Mouse (Mus musculus) liver, embryonic 12.5 days (tissue): ENCODE data around the gene Jph2. TPM values are rescaled to one million over a fixed set of nuclear protein-coding genes. Genes with fewer than 3 reads are reported as not detected.

ENCODE experiments used
- ATAC-seq: fragments of 200-750 bp; cut with Nextera tagmentation; 2 replicates; pipeline ENCODE4 v1.8.0; 2017; ENCODE audit warnings: moderate number of reproducible peaks, mild to moderate bottlenecking, moderate library complexity
- H3K27ac ChIP-seq: fragments of 300-500 bp; sonication (generic); 2 replicates; pipeline ENCODE4 v1.5.1; 2016; ENCODE audit warnings: mild to moderate bottlenecking
- H3K27me3 ChIP-seq: fragments of 300-500 bp; sonication (generic); replicated peaks from 2 replicates; pipeline ENCODE4 v1.6.1; 2016; ENCODE audit warnings: mild to moderate bottlenecking, moderate library complexity
- H3K36me3 ChIP-seq: fragments of 300-500 bp; sonication (generic); 2 replicates; pipeline ENCODE4 v1.6.1; 2016; ENCODE audit warnings: mild to moderate bottlenecking, moderate library complexity
- H3K4me1 ChIP-seq: fragments of 300-500 bp; sonication (generic); 2 replicates; pipeline ENCODE4 v1.6.1; 2016
- H3K4me2 ChIP-seq: fragments of 300-500 bp; sonication (generic); 2 replicates; pipeline ENCODE4 v1.6.1; 2016; ENCODE audit warnings: mild to moderate bottlenecking, moderate library complexity
- H3K4me3 ChIP-seq: fragments of 300-500 bp; sonication (generic); 2 replicates; pipeline ENCODE4 v1.5.1; 2016; ENCODE audit warnings: mild to moderate bottlenecking, moderate library complexity
- H3K9ac ChIP-seq: fragments of 300-500 bp; sonication (generic); 2 replicates; pipeline ENCODE4 v1.6.1; 2016; ENCODE audit warnings: mild to moderate bottlenecking, moderate library complexity
- H3K9me3 ChIP-seq: fragments of 300-500 bp; sonication (generic); replicated peaks from 2 replicates; pipeline ENCODE4 v1.6.1; 2016; ENCODE audit warnings: mild to moderate bottlenecking, moderate library complexity
- WGBS: fragments of 180-500 bp; shearing (Covaris S2); methylation state at CpG from one replicate; pipeline ENCODE4 v1.1.7; 2016; ENCODE audit not compliant: insufficient replicate concordance; 5-methylcytosine and 5-hydroxymethylcytosine counted together
- polyA plus RNA-seq: library from polyadenylated mRNA; unstranded; fragments of >200 nt; fragmentation: Nextera tagmentation; extraction: Ambion mirVana; gene quantifications from 2 replicates; pipeline ENCODE4 v1.2.1, GENCODE M21; 2016

The Jph2 gene
- polyA plus RNA-seq, 1 experiment from 2014 or later = 0.12 TPM

DNA sequence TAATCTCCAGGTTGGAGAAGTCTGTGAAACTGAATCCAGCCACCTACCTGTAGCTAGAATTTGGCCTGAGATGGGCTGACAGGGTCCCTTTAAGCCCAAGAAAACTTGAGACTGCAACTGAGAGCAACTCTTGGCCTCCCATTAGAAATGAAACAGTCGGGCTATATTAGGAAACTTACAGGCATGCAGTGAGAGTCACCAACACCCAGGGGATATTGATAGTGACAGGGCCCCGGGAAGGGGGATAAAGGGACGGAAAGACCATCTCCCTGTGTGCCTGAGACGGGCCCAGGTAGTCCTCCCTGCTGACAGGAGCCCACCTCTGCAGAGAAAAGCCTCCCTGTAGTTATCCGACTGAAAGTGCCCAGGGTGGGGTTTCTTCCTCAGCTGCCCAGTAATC lies 18.4 kb downstream of the Jph2 start:
- Histone ChIP-seq H3K4me1 (no peaks in the 10 kb centered on the region), H3K36me3 (no peaks in the 10 kb centered on the region), H3K4me2 (no peak overlapping the region), H3K27ac (no peak overlapping the region), H3K4me3 (no peak overlapping the region), H3K27me3 (peaks cover 80% of the 10 kb centered on the region), H3K9me3 (no peaks in the 10 kb centered on the region), H3K9ac (no peak overlapping the region)
- ATAC-seq = no peak
- WGBS = 52% methylated on average over 5 of the region's 5 CpGs

DNA sequence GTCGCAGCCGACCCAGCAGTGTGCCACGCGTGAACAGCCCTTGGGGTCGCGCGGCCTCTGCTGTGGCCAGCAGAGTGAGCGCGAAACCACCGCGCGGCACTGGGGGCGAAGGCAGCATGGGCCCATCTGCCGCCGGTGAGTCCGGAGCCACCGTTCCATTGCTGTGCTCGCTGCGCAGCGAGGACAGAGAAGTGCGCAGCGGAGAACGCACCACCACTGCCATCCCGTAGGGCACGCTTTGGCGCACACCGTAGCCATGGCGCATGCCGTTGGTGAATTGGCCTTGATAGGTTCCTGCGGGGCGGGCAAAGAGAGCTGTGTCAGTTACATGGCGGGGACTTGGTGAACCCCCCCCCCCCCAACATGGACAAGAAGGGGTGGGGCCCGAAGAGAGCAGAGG lies 21.7 kb downstream of the Jph2 start:
- Histone ChIP-seq H3K9me3 (no peaks in the 10 kb centered on the region), H3K27me3 (peaks cover 74% of the 10 kb centered on the region), H3K27ac (no peak overlapping the region), H3K4me1 (no peaks in the 10 kb centered on the region), H3K36me3 (no peaks in the 10 kb centered on the region), H3K4me3 (no peak overlapping the region), H3K9ac (no peak overlapping the region), H3K4me2 (no peak overlapping the region)
- WGBS = 30% methylated on average over 33 of the region's 33 CpGs
- no peak for ATAC-seq

- no peaks in the 10 kb centered on the region for H3K36me3 ChIP-seq
- no peaks in the 10 kb centered on the region for H3K9me3 ChIP-seq
- no peak for ATAC-seq
- no peak overlapping the region for H3K9ac ChIP-seq
- peaks cover 69% of the 10 kb centered on the region for H3K27me3 ChIP-seq
- H3K4me1 ChIP-seq = no peaks in the 10 kb centered on the region
- no peak overlapping the region for H3K4me2 ChIP-seq
- no peak overlapping the region for H3K27ac ChIP-seq
- 30% methylated on average over 35 of the region's 35 CpGs for WGBS
- H3K4me3 ChIP-seq = no peak overlapping the region
Observed at GRCm38 (mm10) chr2:163375468-163375867, 22.3 kb downstream of the Jph2 start.

- Histone ChIP-seq H3K4me1 (no peaks in the 10 kb centered on the region), H3K4me2 (no peak overlapping the region), H3K36me3 (no peaks in the 10 kb centered on the region), H3K9ac (no peak overlapping the region), H3K9me3 (no peaks in the 10 kb centered on the region), H3K4me3 (no peak overlapping the region), H3K27me3 (peaks cover 59% of the 10 kb centered on the region), H3K27ac (no peak overlapping the region)
- 57% methylated on average over 1 of the region's 1 CpGs for WGBS
- no peak for ATAC-seq
Observed at GRCm38 (mm10) chr2:163372627-163373026, 25.2 kb downstream of the Jph2 start.

DNA sequence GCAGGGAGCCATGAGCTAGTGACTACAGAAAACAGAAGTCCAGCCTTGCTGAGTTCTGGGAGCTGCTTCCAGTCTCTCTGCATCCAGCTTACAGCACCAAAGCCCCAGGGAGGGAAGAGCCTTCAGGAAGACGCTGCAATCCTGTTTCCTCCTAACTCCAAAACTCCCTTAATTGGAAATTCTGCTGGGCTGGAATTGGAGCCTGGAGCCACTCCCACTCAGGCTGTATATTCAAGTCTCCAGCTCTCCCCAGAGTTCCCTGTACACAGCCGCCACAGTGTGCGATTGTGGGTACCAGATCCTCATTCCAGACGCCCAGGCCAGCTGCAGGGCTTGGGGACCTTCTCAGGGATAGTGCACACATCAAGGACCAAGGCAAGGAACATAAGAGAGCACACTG lies 27.6 kb downstream of the Jph2 start:
- WGBS = 48% methylated on average over 4 of the region's 4 CpGs
- H3K36me3 ChIP-seq = no peaks in the 10 kb centered on the region
- peaks cover 34% of the 10 kb centered on the region for H3K27me3 ChIP-seq
- H3K4me3 ChIP-seq = no peak overlapping the region
- no peak overlapping the region for H3K9ac ChIP-seq
- H3K9me3 ChIP-seq = no peaks in the 10 kb centered on the region
- H3K4me2 ChIP-seq = no peak overlapping the region
- no peak for ATAC-seq
- H3K4me1 ChIP-seq = no peaks in the 10 kb centered on the region
- no peak overlapping the region for H3K27ac ChIP-seq

- no peaks in the 10 kb centered on the region for H3K9me3 ChIP-seq
- peaks cover 46% of the 10 kb centered on the region for H3K4me1 ChIP-seq
- H3K4me3 ChIP-seq = no peak overlapping the region
- ATAC-seq = no peak
- 67% methylated on average over 18 of the region's 18 CpGs for WGBS
- H3K27ac ChIP-seq = no peak overlapping the region
- no peaks in the 10 kb centered on the region for H3K36me3 ChIP-seq
- peaks cover 8% of the 10 kb centered on the region; the same call in 1 of the 2 replicates for H3K27me3 ChIP-seq
- no peak overlapping the region for H3K9ac ChIP-seq
- no peak overlapping the region for H3K4me2 ChIP-seq
Observed at GRCm38 (mm10) chr2:163364785-163365541, 32.8 kb downstream of the Jph2 start.

DNA sequence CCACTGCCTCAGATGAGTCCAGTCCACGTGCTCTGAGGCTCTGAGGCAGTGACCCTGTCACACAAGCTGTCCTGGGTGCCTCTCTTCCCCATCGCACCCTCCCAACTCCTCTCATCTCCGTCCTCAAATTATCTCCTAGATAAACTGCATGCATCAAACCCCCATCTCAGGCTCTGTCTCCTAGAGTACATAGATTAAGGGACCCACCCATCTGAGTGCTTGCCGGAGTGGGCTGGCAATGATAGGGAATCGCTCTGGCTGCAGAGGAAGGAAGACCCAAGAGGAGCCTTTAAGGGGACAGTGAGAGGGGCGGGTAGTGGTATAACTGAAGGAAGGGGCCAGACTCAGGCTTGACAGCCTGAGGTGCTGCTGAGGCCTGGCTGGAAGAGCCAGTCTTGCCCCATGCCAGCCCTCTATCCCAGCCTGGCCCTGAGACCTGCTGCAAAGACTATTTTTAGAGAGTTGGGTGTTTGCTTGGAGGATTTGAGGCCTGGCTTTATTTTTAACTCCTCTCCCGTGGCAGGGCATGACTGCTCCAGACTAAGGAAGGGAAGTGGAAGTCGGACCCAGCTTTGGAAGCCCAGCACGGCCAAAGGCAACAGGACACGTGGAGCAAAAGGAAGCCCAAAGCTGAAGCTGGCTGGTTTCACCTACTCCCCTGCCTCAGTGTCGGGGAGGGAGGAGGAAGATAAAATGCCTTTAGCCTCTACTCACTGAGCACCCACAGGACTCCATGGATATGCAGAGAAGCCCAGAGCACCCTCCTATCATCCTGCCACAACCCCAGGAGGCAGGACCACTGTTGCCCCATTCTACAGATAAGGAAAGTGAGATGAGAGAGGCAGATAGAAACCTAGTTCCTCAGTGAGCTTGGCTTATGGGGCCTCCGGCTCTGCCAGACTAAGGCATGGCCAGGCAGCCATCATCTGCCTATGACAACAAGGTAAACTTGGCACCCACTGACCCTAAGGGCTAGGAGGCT lies 34.6 kb downstream of the Jph2 start:
- Histone ChIP-seq H3K36me3 (no peaks in the 10 kb centered on the region), H3K9me3 (no peaks in the 10 kb centered on the region), H3K27me3 (peaks cover 6% of the 10 kb centered on the region; the same call in 1 of the 2 replicates), H3K4me1 (peaks cover 64% of the 10 kb centered on the region), H3K27ac (peak overlapping the region; percentile 83), H3K9ac (peak overlapping the region; percentile 51), H3K4me3 (peak overlapping the region; percentile 6; the same call in 1 of the 2 replicates), H3K4me2 (peak overlapping the region; percentile 50)
- WGBS = 32% methylated on average over 12 of the region's 12 CpGs
- ATAC-seq = peak; percentile 70

DNA sequence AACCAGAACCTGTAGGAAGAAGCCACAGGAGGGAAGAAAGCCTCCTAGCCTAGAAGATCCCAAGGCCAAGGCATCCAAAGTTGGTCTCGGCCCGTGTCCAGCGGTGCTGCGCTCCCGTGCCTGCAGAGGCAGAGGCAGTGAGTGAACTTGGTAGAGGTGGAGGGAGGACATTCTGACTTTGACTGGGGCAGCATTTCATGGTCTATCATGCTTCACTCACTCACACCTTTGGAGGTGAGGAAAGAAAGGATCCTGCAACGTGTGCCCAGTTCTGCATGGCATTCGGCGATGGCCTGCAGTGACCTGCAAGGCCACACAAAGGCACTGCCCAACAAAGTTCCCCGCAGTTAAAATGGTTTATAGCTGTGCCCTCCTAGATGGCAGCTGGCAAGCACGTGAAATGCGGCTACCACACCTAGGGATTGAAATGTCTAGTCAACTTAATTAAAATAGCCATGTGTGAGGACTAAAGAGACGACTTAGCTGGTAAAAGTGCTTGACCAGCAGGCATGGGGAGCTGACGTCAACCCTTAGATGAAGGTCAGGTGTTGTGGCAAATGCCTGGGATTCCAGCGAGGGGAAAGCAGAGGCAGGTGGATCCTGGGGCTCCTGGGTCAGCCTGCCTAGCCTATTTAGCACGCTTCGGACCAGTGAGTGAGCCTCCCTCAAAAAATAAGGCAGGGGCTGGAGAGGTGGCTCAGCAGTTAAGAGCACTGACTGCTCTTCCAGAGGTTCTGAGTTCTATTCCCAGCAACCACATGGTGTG lies 36.8 kb downstream of the Jph2 start:
- H3K27me3 ChIP-seq = 0 out of 2 replicates have a peak, but pooled peaks cover 3% of the 10 kb centered on the region
- no peak overlapping the region for H3K4me2 ChIP-seq
- H3K27ac ChIP-seq = peak overlapping the region; percentile 27; the same call in 1 of the 2 replicates
- H3K4me3 ChIP-seq = no peak overlapping the region
- 80% methylated on average over 16 of the region's 16 CpGs for WGBS
- peaks cover 81% of the 10 kb centered on the region for H3K4me1 ChIP-seq
- H3K36me3 ChIP-seq = no peaks in the 10 kb centered on the region
- no peak for ATAC-seq
- H3K9ac ChIP-seq = no peak overlapping the region
- H3K9me3 ChIP-seq = no peaks in the 10 kb centered on the region

DNA sequence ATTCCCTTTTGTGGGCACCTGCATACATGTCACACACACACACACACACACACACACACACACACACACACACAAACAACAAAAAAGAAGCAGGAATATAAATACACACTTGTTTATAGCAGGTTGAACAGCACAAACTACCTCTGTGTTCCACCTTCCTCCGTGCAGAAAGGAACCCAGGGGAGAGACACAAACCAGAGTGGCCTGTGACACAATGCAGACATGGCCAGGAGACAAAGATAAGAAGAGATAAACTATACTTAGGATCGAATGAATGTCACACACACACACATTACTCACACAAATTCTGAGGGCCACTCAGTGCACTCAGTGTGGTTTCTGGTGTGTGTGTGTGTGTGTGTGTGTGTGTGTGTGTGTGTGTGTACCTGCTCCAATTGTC lies 38.5 kb downstream of the Jph2 start:
- peaks cover 89% of the 10 kb centered on the region for H3K4me1 ChIP-seq
- no peak for ATAC-seq
- H3K27me3 ChIP-seq = no peaks in the 10 kb centered on the region
- H3K4me2 ChIP-seq = peak overlapping the region; percentile 74
- peak overlapping the region; percentile 97 for H3K27ac ChIP-seq
- no peaks in the 10 kb centered on the region for H3K36me3 ChIP-seq
- H3K9ac ChIP-seq = peak overlapping the region; percentile 64
- 9% methylated on average over 2 of the region's 2 CpGs for WGBS
- no peak overlapping the region for H3K4me3 ChIP-seq
- H3K9me3 ChIP-seq = no peaks in the 10 kb centered on the region

DNA sequence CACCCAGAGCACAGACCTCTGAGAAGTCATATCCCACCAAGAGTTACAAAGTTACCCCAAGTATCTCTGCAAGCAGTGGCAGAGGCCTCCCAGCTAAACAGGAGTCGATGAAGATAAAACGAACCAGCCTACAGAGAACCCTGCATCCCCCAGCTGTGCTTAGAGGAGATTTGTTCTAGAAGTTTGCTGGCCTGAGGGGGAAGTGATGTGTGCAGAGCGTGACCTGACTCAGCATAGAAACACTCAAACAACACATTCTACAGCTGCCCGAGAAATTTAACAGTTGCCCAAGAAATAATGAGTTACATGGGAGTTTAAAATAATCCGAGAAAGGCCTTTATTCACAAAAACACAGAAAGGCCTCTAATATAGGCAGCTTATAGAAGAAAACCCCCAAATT lies 39.1 kb downstream of the Jph2 start:
- Histone ChIP-seq H3K4me3 (0 out of 2 replicates have a peak overlapping the region, but pooled peaks have one; percentile 60), H3K4me1 (peaks cover 89% of the 10 kb centered on the region), H3K4me2 (peak overlapping the region; percentile 74), H3K9ac (peak overlapping the region; percentile 73), H3K36me3 (no peaks in the 10 kb centered on the region), H3K27me3 (no peaks in the 10 kb centered on the region), H3K27ac (peak overlapping the region; percentile 97), H3K9me3 (no peaks in the 10 kb centered on the region)
- ATAC-seq = peak; percentile 72
- WGBS = 32% methylated on average over 5 of the region's 5 CpGs

GRCm38 (mm10) chr2:163356113-163356840 lies 41.5 kb downstream of the Jph2 start:
- Histone ChIP-seq H3K27ac (peak overlapping the region; percentile 97), H3K9ac (peak overlapping the region; percentile 73), H3K36me3 (no peaks in the 10 kb centered on the region), H3K4me2 (peak overlapping the region; percentile 74), H3K4me3 (peak overlapping the region; percentile 60), H3K4me1 (peaks cover 77% of the 10 kb centered on the region), H3K9me3 (no peaks in the 10 kb centered on the region), H3K27me3 (0 out of 2 replicates have a peak, but pooled peaks cover 4% of the 10 kb centered on the region)
- ATAC-seq = peak; percentile 87
- 22% methylated on average over 12 of the region's 12 CpGs for WGBS
